In genomic region chr2:158716066-158716465, GRCm38 (mm10) we compare ENCODE assay signal across 8 mouse cellular contexts. TPM values are rescaled to one million over a fixed set of nuclear protein-coding genes. Genes with fewer than 3 reads are reported as not detected.
DNase-seq lines count a peak whose midpoint lies in the region; ATAC-seq and TF ChIP-seq lines count a peak whose summit lies in the region.
"Had no signal": no experiment of that assay in that cellular context is flagged by ENCODE, and none has a peak within 500 bp of the region (broad histone marks: within the 10 kb centered on the region; RNA-seq: fewer than 3 reads in every experiment).

No protein-coding gene starts in this region.

- TF ChIP-seq CTCF in hindbrain, postnatal 0 days (IDR thresholded peaks at IDR 0.05; ENCODE audit: low read depth), result no peak

- H3K27ac ChIP-seq in heart, embryonic 11.5 days (ENCODE audit: low read depth, low read length), result no peak overlapping the region
- peak overlapping the region; percentile 58 for H3K27ac ChIP-seq in midbrain, embryonic 12.5 days (replicated peaks)
- no peak overlapping the region for H3K27ac ChIP-seq in midbrain, embryonic 15.5 days
- 0 out of 2 replicates have a peak overlapping the region, but pooled peaks have one; percentile 3 for H3K27ac ChIP-seq in hindbrain, postnatal 0 days

- peak overlapping the region; percentile 36 for H3K4me2 ChIP-seq in heart, embryonic 11.5 days
- H3K4me2 ChIP-seq in midbrain, embryonic 12.5 days (replicated peaks), result 0 out of 2 replicates have a peak overlapping the region, but pooled peaks have one; percentile 2
- no peak overlapping the region for H3K4me2 ChIP-seq in midbrain, embryonic 15.5 days
- H3K4me2 ChIP-seq in hindbrain, postnatal 0 days (ENCODE audit: low read depth, low read length), result no peak overlapping the region

- no peak overlapping the region for H3K9ac ChIP-seq in heart, embryonic 11.5 days (ENCODE audit: low read depth, low read length)
- no peak overlapping the region for H3K9ac ChIP-seq in midbrain, embryonic 12.5 days (replicated peaks)
- no peak overlapping the region for H3K9ac ChIP-seq in midbrain, embryonic 15.5 days
- no peak overlapping the region for H3K9ac ChIP-seq in hindbrain, postnatal 0 days (replicated peaks; ENCODE audit: low read length)

- H3K27me3 ChIP-seq in heart, embryonic 11.5 days (ENCODE audit: control insufficient read depth, insufficient read depth, low read length), result no peaks in the 10 kb centered on the region; the same call in 1 of the 2 replicates
- H3K27me3 ChIP-seq in midbrain, embryonic 12.5 days, result no peaks in the 10 kb centered on the region
- H3K27me3 ChIP-seq in midbrain, embryonic 15.5 days (replicated peaks), result no peaks in the 10 kb centered on the region
- no peaks in the 10 kb centered on the region for H3K27me3 ChIP-seq in hindbrain, postnatal 0 days (ENCODE audit: insufficient read depth, low read length)

- H3K9me3 ChIP-seq in heart, embryonic 11.5 days (replicated peaks; ENCODE audit: control insufficient read depth, low read length), result no peaks in the 10 kb centered on the region
- no peaks in the 10 kb centered on the region for H3K9me3 ChIP-seq in midbrain, embryonic 12.5 days
- H3K9me3 ChIP-seq in midbrain, embryonic 15.5 days, result 0 out of 2 replicates have a peak, but pooled peaks cover 4% of the 10 kb centered on the region
- no peaks in the 10 kb centered on the region for H3K9me3 ChIP-seq in hindbrain, postnatal 0 days (ENCODE audit: low read length)
- H3K9me3 ChIP-seq: megakaryocyte, embryonic 14.5 days had no signal

- no peaks in the 10 kb centered on the region for H3K36me3 ChIP-seq in heart, embryonic 11.5 days (ENCODE audit: control insufficient read depth, insufficient read depth, low read length)
- no peaks in the 10 kb centered on the region for H3K36me3 ChIP-seq in midbrain, embryonic 12.5 days
- no peaks in the 10 kb centered on the region for H3K36me3 ChIP-seq in midbrain, embryonic 15.5 days (replicated peaks)
- no peaks in the 10 kb centered on the region for H3K36me3 ChIP-seq in hindbrain, postnatal 0 days (ENCODE audit: insufficient read depth, low read length)

- no peak overlapping the region for H3K4me3 ChIP-seq in heart, embryonic 11.5 days (ENCODE audit: low read depth, low read length)
- no peak overlapping the region for H3K4me3 ChIP-seq in midbrain, embryonic 12.5 days
- H3K4me3 ChIP-seq in midbrain, embryonic 15.5 days, result no peak overlapping the region
- no peak overlapping the region for H3K4me3 ChIP-seq in hindbrain, postnatal 0 days (ENCODE audit: low read length)
- H3K4me3 ChIP-seq: megakaryocyte, embryonic 14.5 days had no signal

- 12% methylated on average over 5 of the region's 5 CpGs for WGBS in heart, embryonic 11.5 days (ENCODE audit: insufficient replicate concordance)
- WGBS in midbrain, embryonic 12.5 days, result 32% methylated on average over 5 of the region's 5 CpGs
- 26% methylated on average over 5 of the region's 5 CpGs for WGBS in midbrain, embryonic 15.5 days
- WGBS in hindbrain, postnatal 0 days, result 34% methylated on average over 5 of the region's 5 CpGs

- ATAC-seq in heart, embryonic 11.5 days (replicated peaks; ENCODE audit: insufficient number of reproducible peaks, low FRiP score, low TSS enrichment), result no peak; the same call in 1 of the 2 replicates
- ATAC-seq in midbrain, embryonic 12.5 days (ENCODE audit: low FRiP score, low read depth), result peak; percentile 20
- no peak for ATAC-seq in midbrain, embryonic 15.5 days (replicated peaks)
- ATAC-seq in hindbrain, postnatal 0 days, result no peak
- no peak for ATAC-seq in monocyte, adult 5-6 weeks (replicated peaks; ENCODE audit: insufficient number of reproducible peaks, low FRiP score, low TSS enrichment, poor library complexity, severe bottlenecking)

- H3K4me1 ChIP-seq in heart, embryonic 11.5 days (ENCODE audit: control insufficient read depth, insufficient read depth, low read length), result peaks cover 19% of the 10 kb centered on the region
- peaks cover 21% of the 10 kb centered on the region for H3K4me1 ChIP-seq in midbrain, embryonic 12.5 days
- peaks cover 19% of the 10 kb centered on the region for H3K4me1 ChIP-seq in midbrain, embryonic 15.5 days
- H3K4me1 ChIP-seq in hindbrain, postnatal 0 days (ENCODE audit: insufficient read depth, low read length), result no peaks in the 10 kb centered on the region

- no peak for DNase-seq in heart, adult 8-10 months (ENCODE audit: low spot score)
- DNase-seq in hindbrain, postnatal 0 days (ENCODE audit: low spot score), result no peak
- DNase-seq in thymus, postnatal 25 days, result peak; percentile 62

RNA-seq across cellular contexts. Expression of gene Ppp1r16b, which starts 50.9 kb away (rescaled TPM):
- 4.5 TPM in 2 replicates for polyA plus RNA-seq in heart, embryonic 11.5 days (2014; fragmentation: Nextera tagmentation; extraction: Ambion mirVana)
- 10 to 100 TPM in 2 of 4 experiments, 1 to 10 TPM in 2; 7.8 to 12.3 (median 10.1) TPM for total RNA-seq in heart, adult 8-10 months (2022)
- 3.5 and 4.2 TPM in 2 replicates for polyA plus RNA-seq in midbrain, embryonic 12.5 days (2016; fragmentation: Nextera tagmentation; extraction: Ambion mirVana)
- polyA plus RNA-seq in midbrain, embryonic 15.5 days (2015; fragmentation: Nextera tagmentation; extraction: Ambion mirVana), result 21.0 and 23.4 TPM in 2 replicates
- 25.9 and 32.4 TPM in 2 replicates for total RNA-seq in hindbrain, postnatal 0 days (2014; rRNA removed)
- 29.7 and 30.3 TPM in 2 replicates for polyA plus RNA-seq in hindbrain, postnatal 0 days (2015; fragmentation: Nextera tagmentation; extraction: Ambion mirVana)
- total RNA-seq in monocyte, adult 5-6 weeks (2017), result 16.0 to 28.4 TPM (median 16.3 TPM) in 3 replicates

RNA-seq across cellular contexts. Expression of gene Fam83d, which starts 51.8 kb away (rescaled TPM):
- polyA plus RNA-seq in heart, embryonic 11.5 days (2014; fragmentation: Nextera tagmentation; extraction: Ambion mirVana), result 50.1 and 54.4 TPM in 2 replicates
- 1 to 10 TPM in 1 of 4 experiments, under 1 TPM in 3; 0.22 to 1.6 (median 0.54) TPM for total RNA-seq in heart, adult 8-10 months (2022)
- polyA plus RNA-seq in midbrain, embryonic 12.5 days (2016; fragmentation: Nextera tagmentation; extraction: Ambion mirVana), result 38.9 and 41.6 TPM in 2 replicates
- polyA plus RNA-seq in midbrain, embryonic 15.5 days (2015; fragmentation: Nextera tagmentation; extraction: Ambion mirVana), result 6.0 and 7.3 TPM in 2 replicates
- 12.0 and 18.8 TPM in 2 replicates for total RNA-seq in hindbrain, postnatal 0 days (2014; rRNA removed)
- polyA plus RNA-seq in hindbrain, postnatal 0 days (2015; fragmentation: Nextera tagmentation; extraction: Ambion mirVana), result 6.7 and 9.2 TPM in 2 replicates
- total RNA-seq in monocyte, adult 5-6 weeks (2017), result 1.9 to 2.2 TPM in 2 of 3 replicates, not detected in the other

Comparison
In these comparisons a context has a peak if more than half of its experiments do, and no peak if none do; other contexts are left out.
1. H3K27ac ChIP-seq: peak in midbrain, embryonic 12.5 days (single experiment) and hindbrain, postnatal 0 days (single experiment); none in heart, embryonic 11.5 days (single experiment) and midbrain, embryonic 15.5 days (single experiment).
2. H3K4me2 ChIP-seq: peak in heart, embryonic 11.5 days (single experiment) and midbrain, embryonic 12.5 days (single experiment); none in midbrain, embryonic 15.5 days (single experiment) and hindbrain, postnatal 0 days (single experiment).